In the genomic region with DNA sequence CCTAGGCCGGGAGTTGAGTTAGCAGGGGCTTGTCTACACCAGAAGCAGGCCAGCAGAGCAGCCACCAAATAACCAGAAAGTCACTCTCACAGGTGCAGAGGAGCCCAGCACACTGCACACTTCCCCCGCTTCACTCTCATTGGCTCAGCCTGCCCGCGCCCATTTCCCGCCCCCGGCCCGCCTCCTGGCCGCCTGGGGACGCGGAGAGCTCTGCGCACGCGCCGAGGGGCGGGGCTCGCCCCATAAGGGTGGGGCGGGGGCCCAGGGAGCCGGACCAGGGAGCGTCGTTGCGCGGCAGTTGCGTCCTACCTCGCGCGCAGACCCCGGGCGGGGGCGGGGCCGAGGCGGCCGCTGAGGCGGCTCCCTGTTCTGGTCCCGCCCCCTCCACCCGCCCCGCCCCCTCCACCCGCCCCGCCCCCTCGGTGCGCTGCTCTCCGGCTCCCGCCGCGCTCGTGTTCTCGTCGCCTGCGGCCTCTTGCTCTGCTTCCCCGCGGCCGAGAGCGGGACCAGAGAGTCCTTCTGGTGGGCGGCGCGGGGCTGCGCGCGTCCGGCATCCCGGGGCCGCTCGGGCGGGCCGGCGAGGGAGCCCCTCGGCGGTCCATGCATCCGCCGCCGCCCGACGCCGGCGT, we compare ENCODE assay signal across 8 mouse cellular contexts. TPM values are rescaled to one million over a fixed set of nuclear protein-coding genes. Genes with fewer than 3 reads are reported as not detected.
DNase-seq lines count a peak whose midpoint lies in the region; ATAC-seq lines count a peak whose summit lies in the region.

A gene (plus strand): TSS at position 264 of the 629 bp plus-strand sequence.

- H3K36me3 ChIP-seq in embryonic facial prominence, embryonic 10.5 days (replicated peaks), result no peaks in the 10 kb centered on the region
- no peaks in the 10 kb centered on the region for H3K36me3 ChIP-seq in intestine, embryonic 16.5 days (ENCODE audit: control insufficient read depth, insufficient read depth, low read length)
- no peaks in the 10 kb centered on the region for H3K36me3 ChIP-seq in midbrain, embryonic 10.5 days

- WGBS in embryonic facial prominence, embryonic 10.5 days, result under 1% methylated on average over 69 of the region's 74 CpGs
- 0% methylated on average over 54 of the region's 74 CpGs for WGBS in intestine, embryonic 16.5 days
- under 1% methylated on average over 70 of the region's 74 CpGs for WGBS in midbrain, embryonic 10.5 days

- H3K4me1 ChIP-seq in embryonic facial prominence, embryonic 10.5 days, result peaks cover 12% of the 10 kb centered on the region
- peaks cover 5% of the 10 kb centered on the region; the same call in 1 of the 2 replicates for H3K4me1 ChIP-seq in intestine, embryonic 16.5 days (ENCODE audit: control insufficient read depth, insufficient read depth, low read length)
- H3K4me1 ChIP-seq in midbrain, embryonic 10.5 days, result peaks cover 12% of the 10 kb centered on the region

- intact Hi-C loops in left cerebral cortex, postnatal 25 days (cut with DNase I), result no loop called here

- ATAC-seq in intestine, embryonic 16.5 days, result peak; percentile 98

- H3K9me3 ChIP-seq in embryonic facial prominence, embryonic 10.5 days, result no peaks in the 10 kb centered on the region
- no peaks in the 10 kb centered on the region for H3K9me3 ChIP-seq in intestine, embryonic 16.5 days (ENCODE audit: control insufficient read depth, low read length)
- H3K9me3 ChIP-seq in midbrain, embryonic 10.5 days (replicated peaks), result no peaks in the 10 kb centered on the region

- peak within 1 kb of the TSS; percentile 99 for H3K4me2 ChIP-seq in intestine, embryonic 16.5 days (ENCODE audit: low read depth, low read length)

- H3K4me3 ChIP-seq in embryonic facial prominence, embryonic 10.5 days, result peak within 1 kb of the TSS; percentile 74
- peak within 1 kb of the TSS; percentile 75 for H3K4me3 ChIP-seq in intestine, embryonic 16.5 days (ENCODE audit: low read length)
- H3K4me3 ChIP-seq in midbrain, embryonic 10.5 days, result peak within 1 kb of the TSS; percentile 76

- peak; percentile 97 for DNase-seq in adrenal gland, postnatal 10 days
- DNase-seq in embryonic facial prominence, embryonic 10.5 days (ENCODE audit: low spot score), result peak; percentile 98
- DNase-seq in gonadal fat pad, adult 2 months (ENCODE audit: low read depth), result peak; percentile 45
- DNase-seq in left cerebral cortex, postnatal 25 days (ENCODE audit: low spot score in 2 of 2), result peak; percentile 96
- DNase-seq in midbrain, embryonic 10.5 days (ENCODE audit: low spot score), result peak; percentile 94
- peak; percentile 91 for DNase-seq in right cerebral cortex, postnatal 36 days (ENCODE audit: low spot score in 2 of 2)
- DNase-seq in urinary bladder, postnatal 4 days (ENCODE audit: low spot score in 2 of 2), result peak; percentile 92 to 93

- H3K9ac ChIP-seq in intestine, embryonic 16.5 days (ENCODE audit: low read depth, low read length), result peak within 1 kb of the TSS; percentile 77

- H3K27ac ChIP-seq in embryonic facial prominence, embryonic 10.5 days (replicated peaks), result peak within 1 kb of the TSS; percentile 80
- H3K27ac ChIP-seq in intestine, embryonic 16.5 days (ENCODE audit: low read length), result no peak within 1 kb of the TSS
- peak within 1 kb of the TSS; percentile 85 for H3K27ac ChIP-seq in midbrain, embryonic 10.5 days (replicated peaks)

- H3K27me3 ChIP-seq in embryonic facial prominence, embryonic 10.5 days (replicated peaks; ENCODE audit: low read depth, poor library complexity, severe bottlenecking), result peaks cover 24% of the 10 kb centered on the region
- 0 out of 2 replicates have a peak, but pooled peaks cover 2% of the 10 kb centered on the region for H3K27me3 ChIP-seq in intestine, embryonic 16.5 days (replicated peaks; ENCODE audit: control insufficient read depth, insufficient read depth, low read length)
- peaks cover 26% of the 10 kb centered on the region for H3K27me3 ChIP-seq in midbrain, embryonic 10.5 days (ENCODE audit: low read depth, poor library complexity, severe bottlenecking)

RNA-seq across cellular contexts. Expression of the gene that starts here (rescaled TPM):
- total RNA-seq in adrenal gland, postnatal 10 days (2021), result 1 to 10 TPM; 2.3 to 3.2 TPM
- 1.7 and 2.1 TPM in 2 replicates for polyA plus RNA-seq in embryonic facial prominence, embryonic 10.5 days (2016; fragmentation: Nextera tagmentation; extraction: Ambion mirVana)
- 1.4 and 1.6 TPM in 2 replicates for polyA plus RNA-seq in gonadal fat pad, adult 2 months (2012; rRNA removed)
- polyA plus RNA-seq in intestine, embryonic 16.5 days (2015; fragmentation: Nextera tagmentation; extraction: Ambion mirVana), result 0.76 TPM in 2 replicates
- total RNA-seq in left cerebral cortex, postnatal 25 days (2021), result 10 to 100 TPM; 21.5 to 23.4 TPM
- 2.6 and 3.4 TPM in 2 replicates for polyA plus RNA-seq in midbrain, embryonic 10.5 days (2016; fragmentation: Nextera tagmentation; extraction: Ambion mirVana)

Comparison
In these comparisons a context has a peak if more than half of its experiments do, and no peak if none do; other contexts are left out.
1. RNA of the gene that starts here (total RNA-seq): 21.5 to 23.4 TPM in left cerebral cortex, postnatal 25 days; 2.3 to 3.2 TPM in adrenal gland, postnatal 10 days; every median in the first group is over 4 times any median in the second.
2. Peak in ATAC-seq, H3K4me3 ChIP-seq, H3K9ac ChIP-seq and H3K4me2 ChIP-seq in intestine, embryonic 16.5 days; RNA of the gene not detected or under 1 TPM.
3. DNase-seq: peak in every context shown above with its lines; median percentile 98 in embryonic facial prominence, embryonic 10.5 days; 97 in adrenal gland, postnatal 10 days; 96 in left cerebral cortex, postnatal 25 days; 94 in midbrain, embryonic 10.5 days; 92 in urinary bladder, postnatal 4 days; 91 in right cerebral cortex, postnatal 36 days; 45 in gonadal fat pad, adult 2 months.
4. Peak in every context shown above with its lines, with median percentiles within 50 percentile points of each other: H3K4me3 ChIP-seq.